Mouse (Mus musculus) layer of hippocampus, postnatal 10 days (tissue): ENCODE data around the gene Olfr800. TPM values are rescaled to one million over a fixed set of nuclear protein-coding genes. Genes with fewer than 3 reads are reported as not detected.

Experiments
- DNase-seq, 2 experiments: peaks; one replicate each; pipeline ENCODE4 v3.0.0; 2021; ENCODE audit warnings: low spot score in 2 of 2
- long read RNA-seq: library from polyadenylated mRNA; stranded (forward); transcript quantifications from one replicate; pipeline ENCODE4 v2.0.0, GENCODE M21; 2023
- total RNA-seq, 2 experiments: library from RNA; stranded (reverse); gene quantifications; 2 replicates each; pipeline ENCODE4 v1.2.3; 2021

Olfr800 gene
- not detected for total RNA-seq
- long read RNA-seq = 0 reads

GRCm38 (mm10) chr10:129657394-129657793 lies at the start of gene Olfr800:
TSS of gene Olfr800 (plus strand) at chr10:129657694.
- DNase-seq = no peak

- DNase-seq = no peak
These were observed 45.0 kb upstream of the Olfr800 start, which contains the start of gene Olfr796 for GRCm38 (mm10) chr10:129612470-129612869. TSS of gene Olfr796 (minus strand) at chr10:129612570.

DNA sequence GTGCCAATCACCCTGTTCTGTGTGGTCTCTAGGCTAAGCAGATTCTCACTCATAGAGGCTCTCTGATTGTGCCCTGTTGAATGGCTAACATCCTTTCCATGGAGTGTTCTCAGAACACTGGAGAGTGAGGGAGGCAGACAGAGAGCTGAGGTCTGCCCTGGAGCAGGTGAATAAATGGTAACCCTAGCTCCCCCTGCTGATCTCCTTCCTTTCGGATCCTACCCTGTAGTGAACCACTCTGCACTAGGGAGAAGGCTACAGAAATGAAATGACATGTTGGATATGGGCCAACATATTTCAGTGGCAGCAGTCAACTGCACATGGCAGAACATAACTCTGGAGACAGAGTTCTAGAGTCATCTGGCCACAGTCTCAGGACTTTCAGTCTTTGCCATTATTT lies 35.8 kb upstream of the Olfr800 start:
- no peak for DNase-seq

DNA sequence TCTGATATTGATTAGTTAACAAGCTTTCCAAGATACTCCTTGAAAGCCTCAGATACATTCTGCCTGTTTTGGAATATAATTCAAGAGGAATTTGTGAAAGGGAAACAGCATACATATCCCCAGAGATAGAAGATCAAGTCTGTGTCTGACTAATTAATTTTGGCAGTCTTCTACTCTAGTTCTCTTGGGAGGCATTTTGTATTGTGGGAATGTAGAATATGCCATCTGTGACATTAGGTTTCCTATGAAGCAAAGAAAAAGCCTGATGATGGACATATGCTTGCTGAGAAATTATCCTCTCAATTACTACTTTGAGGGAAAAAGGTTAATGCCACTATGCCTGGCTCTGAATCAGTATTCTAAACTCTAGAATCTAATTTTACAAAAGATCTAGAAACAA lies 34.2 kb upstream of the Olfr800 start:
- DNase-seq = no peak

GRCm38 (mm10) chr10:129627834-129628233 lies 29.7 kb upstream of the Olfr800 start, which contains the start of gene Olfr798:
TSS of gene Olfr798 (minus strand) at chr10:129627934.
- DNase-seq = no peak

DNA sequence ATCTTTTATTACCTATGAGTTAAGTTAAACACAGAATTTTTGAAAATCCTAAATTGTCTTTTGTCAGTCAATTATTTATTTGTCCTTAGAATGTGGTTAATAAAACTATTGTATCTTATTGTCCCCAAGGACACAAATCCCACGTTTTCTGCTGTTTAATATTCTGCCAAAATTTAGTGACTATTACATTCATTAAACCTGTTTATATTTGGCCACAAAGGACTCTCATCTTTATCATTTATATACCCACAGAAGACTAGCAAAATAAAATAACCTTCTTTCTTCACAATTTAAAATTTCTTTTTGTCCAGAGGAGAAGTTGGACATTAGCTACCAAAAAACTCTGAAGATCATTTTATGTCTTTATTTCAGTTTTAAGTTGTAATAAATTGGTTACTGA lies 20.3 kb upstream of the Olfr800 start, which contains the start of gene Olfr799:
Gene Olfr799 (plus strand): TSS at position 301 of the 400 bp plus-strand sequence.
- no peak for DNase-seq

DNA sequence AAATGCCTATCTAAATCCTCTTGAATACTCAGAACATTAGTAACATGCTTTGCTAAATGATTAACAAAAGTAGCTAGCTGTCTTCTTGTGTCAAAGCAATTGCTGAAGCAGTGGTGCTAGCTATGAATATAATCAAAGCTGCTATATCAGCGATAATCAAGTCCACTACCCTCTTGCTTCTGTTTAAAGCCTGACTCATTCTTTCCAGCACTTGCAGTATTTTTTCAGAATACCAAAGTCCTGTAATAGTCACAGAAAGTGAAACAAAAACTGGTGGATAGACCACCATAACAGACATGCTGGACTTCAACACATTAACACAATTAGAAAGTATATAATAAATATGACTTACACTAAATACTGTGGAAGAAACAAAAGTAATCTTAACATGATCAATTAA lies 5.7 kb upstream of the Olfr800 start:
- DNase-seq = no peak

- DNase-seq = no peak
These were observed 16.3 kb downstream of the Olfr800 start, which contains the start of gene Olfr801 for GRCm38 (mm10) chr10:129673765-129674164. TSS of gene Olfr801 (minus strand) at chr10:129673865.

- DNase-seq = no peak
These were observed 30.6 kb downstream of the Olfr800 start, which contains the start of gene Olfr802 for GRCm38 (mm10) chr10:129688069-129688468. TSS of gene Olfr802 (minus strand) at chr10:129688169.

DNA sequence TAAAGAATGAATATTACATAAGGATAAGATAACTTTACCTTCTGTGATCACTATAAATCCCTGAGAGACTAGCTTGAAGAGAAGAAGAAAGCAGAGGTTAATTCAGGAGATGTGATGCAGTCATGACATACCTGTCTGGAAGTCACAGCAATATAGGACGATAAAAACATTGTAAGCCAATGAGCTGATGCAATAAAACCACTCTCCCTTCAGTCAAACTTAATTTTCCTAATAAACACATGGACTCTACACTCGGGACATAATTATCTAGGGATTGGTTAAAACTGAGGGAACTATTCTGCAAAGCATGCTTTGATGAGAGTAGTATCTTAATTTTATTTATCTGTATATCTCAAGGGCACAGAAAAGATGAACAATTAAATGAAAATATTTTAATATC lies 36.7 kb downstream of the Olfr800 start, which contains the start of gene Olfr803:
Gene Olfr803 (minus strand): TSS at position 101 of the 400 bp plus-strand sequence.
- no peak for DNase-seq

DNA sequence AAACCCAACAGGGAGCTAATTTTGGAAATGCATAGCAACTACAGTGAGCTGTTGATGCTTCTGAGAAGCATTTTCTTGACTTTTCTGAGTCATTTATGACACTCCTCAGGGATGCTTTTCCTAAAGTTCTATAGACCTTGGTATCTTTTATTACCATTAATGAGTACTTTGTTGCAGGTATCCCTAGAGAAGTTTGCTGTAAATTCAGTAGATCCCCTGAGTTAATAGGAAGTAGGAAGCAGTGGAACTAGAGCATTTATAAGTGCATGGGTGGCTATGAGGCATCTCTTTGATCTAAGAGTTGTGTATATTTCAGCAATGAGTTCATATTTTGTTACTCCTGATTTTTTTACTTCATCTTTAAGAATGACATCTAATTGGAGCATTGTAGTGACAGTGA lies 45.4 kb downstream of the Olfr800 start, which contains the start of gene Olfr804:
Gene Olfr804 (plus strand): TSS at position 301 of the 400 bp plus-strand sequence.
- no peak for DNase-seq

Other genes with a start within 250 kb of the Olfr800 start
- not detected for gene Olfr786, start 230.4 kb upstream of the Olfr800 start, total RNA-seq
- not detected for gene Olfr787, start 195.8 kb upstream of the Olfr800 start, total RNA-seq
- gene Olfr788, start 186.7 kb upstream of the Olfr800 start, total RNA-seq = not detected
- gene Olfr789, start 172.9 kb upstream of the Olfr800 start, total RNA-seq = not detected
- gene Olfr790, start 159.2 kb upstream of the Olfr800 start, total RNA-seq = not detected
- gene Olfr791, start 135.9 kb upstream of the Olfr800 start, total RNA-seq = not detected
- not detected for gene Olfr792, start 118.5 kb upstream of the Olfr800 start, total RNA-seq
- not detected for gene Olfr794, start 90.0 kb upstream of the Olfr800 start, total RNA-seq
- not detected for gene Olfr796, start 45.1 kb upstream of the Olfr800 start, total RNA-seq
- gene Olfr798, start 29.8 kb upstream of the Olfr800 start, total RNA-seq = not detected
- not detected for gene Olfr799, start 20.2 kb upstream of the Olfr800 start, total RNA-seq
- not detected for gene Olfr801, start 16.2 kb downstream of the Olfr800 start, total RNA-seq
- under 1 TPM; 0.09 TPM for gene Olfr802, start 30.5 kb downstream of the Olfr800 start, total RNA-seq
- gene Olfr803, start 36.6 kb downstream of the Olfr800 start, total RNA-seq = not detected
- not detected for gene Olfr804, start 45.5 kb downstream of the Olfr800 start, total RNA-seq
- not detected for gene Olfr805, start 71.7 kb downstream of the Olfr800 start, total RNA-seq
- not detected for gene Olfr806, start 84.2 kb downstream of the Olfr800 start, total RNA-seq
- gene Olfr807, start 100.1 kb downstream of the Olfr800 start, total RNA-seq = not detected
- gene Olfr808, start 107.8 kb downstream of the Olfr800 start, total RNA-seq = not detected
- not detected for gene Olfr809, start 116.9 kb downstream of the Olfr800 start, total RNA-seq
- not detected for gene Olfr810, start 137.2 kb downstream of the Olfr800 start, total RNA-seq
- gene Olfr811, start 146.7 kb downstream of the Olfr800 start, total RNA-seq = not detected
- not detected for gene Olfr812, start 188.4 kb downstream of the Olfr800 start, total RNA-seq
- not detected for gene Olfr813, start 197.7 kb downstream of the Olfr800 start, total RNA-seq
- not detected for gene Olfr814, start 222.2 kb downstream of the Olfr800 start, total RNA-seq
- not detected for gene Olfr815, start 248.2 kb downstream of the Olfr800 start, total RNA-seq